Mouse (Mus musculus): ENCODE results near the gene Scgb1b11. TPM values are rescaled to one million over a fixed set of nuclear protein-coding genes. Genes with fewer than 3 reads are reported as not detected.
"Not testable (repeated sequence)": the region's sequence is repeated elsewhere in the genome, so short reads cannot be mapped to it uniquely, and the experiment has no call there.

The Scgb1b11 gene
- total RNA-seq (2021) = not detected
- long read RNA-seq, experiment 1 = 0 reads
- long read RNA-seq, experiment 2 = 0 reads

DNA sequence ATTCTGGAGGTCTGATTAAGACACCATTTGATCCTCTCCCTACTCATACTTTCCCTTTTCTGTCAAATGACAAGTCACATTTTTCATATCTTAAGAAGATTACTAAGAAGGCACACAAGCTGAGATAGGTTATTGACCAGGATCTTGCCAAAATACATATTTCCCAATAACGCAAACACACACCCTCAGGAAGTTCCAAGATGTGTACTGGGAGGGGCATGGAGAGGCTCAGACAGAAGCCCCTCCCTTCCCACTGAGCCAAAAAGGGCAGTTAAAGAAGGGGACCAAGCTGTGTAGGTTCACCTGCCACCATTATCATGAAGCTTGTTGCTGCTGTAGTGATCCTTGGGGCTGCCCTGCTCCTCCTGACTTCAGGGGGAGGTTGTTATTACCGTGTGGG is at the start of gene Scgb1b11:
Scgb1b11 (plus strand) TSS at position 301 of the 400 bp plus-strand sequence.
- DNase-seq (ENCODE audit: low spot score in 2 of 2) = not testable (repeated sequence)

DNA sequence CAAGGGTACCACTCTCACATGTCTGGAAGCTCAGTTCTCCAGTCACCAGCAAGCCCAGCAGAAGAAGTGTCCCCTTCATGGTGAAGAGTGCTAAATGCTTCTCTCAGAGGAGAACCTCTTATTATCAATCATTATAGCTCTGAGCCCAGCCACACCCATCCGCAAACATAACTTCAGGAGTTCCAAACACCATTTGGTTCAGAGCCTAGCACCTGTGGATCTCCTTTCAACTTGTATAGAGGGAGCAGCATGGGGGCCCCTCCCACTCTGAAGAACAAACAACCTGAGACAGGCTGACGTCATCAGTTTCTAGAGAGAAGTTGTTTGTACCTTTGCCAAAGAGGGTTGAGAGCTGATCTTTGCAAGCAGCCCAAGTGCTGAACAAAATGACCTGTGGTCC is 11.6 kb upstream of the Scgb1b11 start, which contains the start of gene Scgb2b11:
Scgb2b11 (minus strand) TSS at position 101 of the 400 bp plus-strand sequence.
- DNase-seq (ENCODE audit: low spot score in 2 of 2) = not testable (repeated sequence)

Other genes with a start within 250 kb of the Scgb1b11 start
- not detected for gene Scgb1b10, start 122.0 kb upstream of the Scgb1b11 start, total RNA-seq (2021)
- not detected for gene Scgb2b11, start 11.7 kb upstream of the Scgb1b11 start, total RNA-seq (2021)
- gene Scgb2b12, start 104.4 kb downstream of the Scgb1b11 start, total RNA-seq (2021) = not detected
- gene Scgb1b12, start 111.3 kb downstream of the Scgb1b11 start, total RNA-seq (2021) = not detected
- not detected for gene Scgb1b29, start 218.7 kb downstream of the Scgb1b11 start, total RNA-seq (2021)